Mouse (Mus musculus): ENCODE measurements at regions not wholly inside any gene's neighbourhood (a gene's known extent, or its start where the extent isn't known, plus 50 kb on each side); places are given as distances from the start of the nearest gene placed in this dataset.
A peak's percentile ranks its signal among the peaks of the same experiment; 100 is the strongest.

DNA sequence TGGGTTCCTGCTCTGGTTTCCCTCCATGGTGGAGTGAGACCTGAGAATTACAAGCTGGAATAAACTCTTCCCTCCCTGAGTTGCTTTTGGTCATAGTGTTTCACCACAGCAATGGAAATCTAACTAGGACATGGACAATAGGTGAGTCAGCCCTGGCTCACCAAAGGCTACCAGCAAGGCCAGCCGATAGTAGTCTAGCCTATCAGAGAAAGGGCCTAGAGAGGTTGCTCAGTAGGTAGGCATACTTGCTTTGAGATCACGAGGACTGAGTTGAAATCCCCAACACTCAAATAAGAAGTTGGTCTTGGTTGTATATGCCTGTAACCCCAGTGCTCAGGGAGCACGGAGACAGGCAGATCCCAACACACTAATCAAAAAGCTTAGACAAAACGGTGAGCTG, 66.0 kb downstream of the Cryaa start:
- Histone ChIP-seq H3K79me2 (ENCODE audit: control insufficient read depth, insufficient read depth, low read length) (no peaks in the 10 kb centered on the region), H3K36me3 (ENCODE audit: control insufficient read depth, insufficient read depth, low read length) (no peaks in the 10 kb centered on the region), H3K4me1 (ENCODE audit: control insufficient read depth, insufficient read depth, low read length) (peaks cover 24% of the 10 kb centered on the region), H3K27ac (replicated peaks; ENCODE audit: insufficient read depth, low read depth, low read length) (no peak overlapping the region), H3K27me3 (ENCODE audit: control insufficient read depth, insufficient read depth, low read length) (no peaks in the 10 kb centered on the region), H3K4me3 (ENCODE audit: insufficient read depth, low read depth, low read length) (no peak overlapping the region), H3K9ac (ENCODE audit: low read depth, low read length) (no peak overlapping the region)
- DNase-seq (ENCODE audit: extremely low read depth, low read depth, low spot score) = no peak
- TF ChIP-seq POLR2A (IDR thresholded peaks at IDR 0.05; ENCODE audit: extremely low read depth, insufficient read depth, low read length) (no peak), CTCF (IDR thresholded peaks at IDR 0.05; ENCODE audit: low read depth, low read length) (no peak)
- 96% methylated on average over 4 of the region's 4 CpGs for WGBS

DNA sequence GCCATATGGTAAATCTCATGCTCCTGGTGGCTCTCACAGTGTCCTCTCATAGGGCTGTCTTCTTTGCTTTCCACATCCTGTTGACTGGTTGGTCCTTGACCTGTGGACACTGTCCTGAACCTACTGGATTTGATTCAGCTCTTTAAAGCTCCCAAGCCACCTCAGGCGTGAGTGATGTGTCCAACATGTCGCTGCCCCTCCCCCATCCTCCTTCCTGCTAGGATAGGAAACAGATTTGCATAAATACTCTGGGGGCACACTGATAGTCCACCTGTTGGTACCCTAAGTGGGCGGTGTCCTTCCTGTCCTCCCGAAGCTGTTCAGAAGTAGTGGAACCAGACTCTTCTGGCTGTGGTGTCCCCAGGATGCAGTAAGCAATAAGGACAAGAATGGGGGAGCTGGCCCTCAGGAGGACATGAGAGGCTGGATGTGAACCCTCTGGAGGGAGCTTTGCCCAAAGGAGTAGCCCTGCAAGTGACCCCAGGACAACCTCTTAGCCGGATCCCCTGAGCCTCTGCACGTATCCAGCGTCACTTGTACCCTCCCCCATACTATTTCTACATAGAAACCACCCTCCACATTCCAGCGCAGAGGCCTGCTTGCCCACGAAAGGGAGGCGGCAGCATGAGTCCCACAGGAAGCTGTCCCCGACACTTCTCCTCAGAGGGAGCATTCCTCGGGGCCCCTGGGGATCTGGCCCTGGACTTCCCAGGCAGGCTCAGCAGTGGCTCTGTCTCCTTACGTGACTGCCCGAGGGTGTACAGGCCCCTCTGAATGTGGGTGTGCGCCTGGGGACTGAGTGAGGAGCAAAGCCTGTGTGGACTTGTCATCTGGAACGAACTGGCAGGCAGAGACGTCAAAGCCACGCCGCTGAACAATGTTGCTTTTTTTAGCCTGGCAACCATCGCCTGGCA, 68.8 kb downstream of the Cryaa start:
- Histone ChIP-seq H3K79me2 (ENCODE audit: control insufficient read depth, insufficient read depth, low read length) (no peaks in the 10 kb centered on the region), H3K4me3 (ENCODE audit: insufficient read depth, low read depth, low read length) (no peak overlapping the region), H3K27ac (replicated peaks; ENCODE audit: insufficient read depth, low read depth, low read length) (peak overlapping the region; percentile 81), H3K27me3 (ENCODE audit: control insufficient read depth, insufficient read depth, low read length) (no peaks in the 10 kb centered on the region), H3K9ac (ENCODE audit: low read depth, low read length) (peak overlapping the region; percentile 50), H3K36me3 (ENCODE audit: control insufficient read depth, insufficient read depth, low read length) (no peaks in the 10 kb centered on the region), H3K4me1 (ENCODE audit: control insufficient read depth, insufficient read depth, low read length) (peaks cover 24% of the 10 kb centered on the region)
- WGBS = 21% methylated on average over 20 of the region's 20 CpGs
- TF ChIP-seq CTCF (IDR thresholded peaks at IDR 0.05; ENCODE audit: low read depth, low read length) (no peak), POLR2A (IDR thresholded peaks at IDR 0.05; ENCODE audit: extremely low read depth, insufficient read depth, low read length) (0 out of 2 replicates have a peak, but pooled peaks have one; percentile 14)
- DNase-seq (ENCODE audit: extremely low read depth, low read depth, low spot score) = peak; percentile 87

DNA sequence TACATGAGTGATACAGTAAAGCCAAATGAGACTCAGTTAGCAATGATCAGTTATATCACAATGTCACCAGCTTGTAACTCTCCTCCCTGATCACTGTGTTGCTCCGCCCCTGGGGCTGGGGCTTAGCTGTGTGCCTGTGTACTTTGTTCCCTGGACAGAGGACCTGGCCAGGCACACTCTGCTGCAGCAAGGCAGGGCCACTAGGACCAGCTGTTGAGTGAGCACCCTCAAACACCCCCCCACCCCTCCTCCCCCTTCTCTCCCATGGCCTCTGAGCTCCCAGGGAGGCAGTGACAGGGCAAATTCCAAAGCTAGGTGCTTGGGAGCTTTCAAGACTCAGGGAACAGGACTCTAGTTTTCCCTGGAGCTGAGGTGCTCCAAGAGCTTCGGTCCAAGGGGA, 70.0 kb downstream of the Cryaa start:
- peaks cover 24% of the 10 kb centered on the region for H3K4me1 ChIP-seq (ENCODE audit: control insufficient read depth, insufficient read depth, low read length)
- H3K27me3 ChIP-seq (ENCODE audit: control insufficient read depth, insufficient read depth, low read length) = no peaks in the 10 kb centered on the region
- H3K36me3 ChIP-seq (ENCODE audit: control insufficient read depth, insufficient read depth, low read length) = no peaks in the 10 kb centered on the region
- peak overlapping the region; percentile 29; the same call in 1 of the 2 replicates for H3K9ac ChIP-seq (ENCODE audit: low read depth, low read length)
- H3K27ac ChIP-seq (replicated peaks; ENCODE audit: insufficient read depth, low read depth, low read length) = peak overlapping the region; percentile 86
- TF ChIP-seq POLR2A (IDR thresholded peaks at IDR 0.05; ENCODE audit: extremely low read depth, insufficient read depth, low read length) (0 out of 2 replicates have a peak, but pooled peaks have one; percentile 29), CTCF (IDR thresholded peaks at IDR 0.05; ENCODE audit: low read depth, low read length) (no peak)
- DNase-seq (ENCODE audit: extremely low read depth, low read depth, low spot score) = peak; percentile 96
- H3K4me3 ChIP-seq (ENCODE audit: insufficient read depth, low read depth, low read length) = no peak overlapping the region
- no peaks in the 10 kb centered on the region for H3K79me2 ChIP-seq (ENCODE audit: control insufficient read depth, insufficient read depth, low read length)
- WGBS = 27% methylated on average over 2 of the region's 2 CpGs

DNA sequence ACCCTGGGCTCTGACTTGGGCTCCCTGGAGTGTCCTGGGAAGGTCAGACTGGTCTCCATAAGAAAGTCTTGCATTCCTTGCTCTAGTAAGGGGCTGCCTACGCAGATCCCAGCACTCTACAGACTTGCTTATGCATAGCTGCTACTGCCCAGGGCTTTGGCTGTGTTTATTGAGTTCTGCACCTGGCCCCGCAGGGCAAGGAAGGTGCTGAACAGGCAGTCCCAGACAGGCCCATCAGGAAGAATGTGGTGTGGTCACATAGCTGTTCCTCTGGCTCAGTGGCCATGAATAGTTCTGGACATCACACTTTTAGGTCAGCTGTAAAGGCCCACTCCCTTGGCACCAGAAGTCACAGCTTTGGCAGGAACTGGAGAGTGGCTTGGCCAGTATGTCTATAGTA, 70.6 kb downstream of the Cryaa start:
- no peak overlapping the region for H3K9ac ChIP-seq (ENCODE audit: low read depth, low read length)
- no peak for DNase-seq (ENCODE audit: extremely low read depth, low read depth, low spot score)
- 58% methylated on average over 2 of the region's 2 CpGs for WGBS
- no peaks in the 10 kb centered on the region for H3K27me3 ChIP-seq (ENCODE audit: control insufficient read depth, insufficient read depth, low read length)
- H3K27ac ChIP-seq (replicated peaks; ENCODE audit: insufficient read depth, low read depth, low read length) = peak overlapping the region; percentile 86
- no peak for TF ChIP-seq CTCF (IDR thresholded peaks at IDR 0.05; ENCODE audit: low read depth, low read length)
- TF ChIP-seq POLR2A (IDR thresholded peaks at IDR 0.05; ENCODE audit: extremely low read depth, insufficient read depth, low read length) = no peak
- no peak overlapping the region for H3K4me3 ChIP-seq (ENCODE audit: insufficient read depth, low read depth, low read length)
- no peaks in the 10 kb centered on the region for H3K36me3 ChIP-seq (ENCODE audit: control insufficient read depth, insufficient read depth, low read length)
- H3K79me2 ChIP-seq (ENCODE audit: control insufficient read depth, insufficient read depth, low read length) = no peaks in the 10 kb centered on the region
- H3K4me1 ChIP-seq (ENCODE audit: control insufficient read depth, insufficient read depth, low read length) = peaks cover 24% of the 10 kb centered on the region

DNA sequence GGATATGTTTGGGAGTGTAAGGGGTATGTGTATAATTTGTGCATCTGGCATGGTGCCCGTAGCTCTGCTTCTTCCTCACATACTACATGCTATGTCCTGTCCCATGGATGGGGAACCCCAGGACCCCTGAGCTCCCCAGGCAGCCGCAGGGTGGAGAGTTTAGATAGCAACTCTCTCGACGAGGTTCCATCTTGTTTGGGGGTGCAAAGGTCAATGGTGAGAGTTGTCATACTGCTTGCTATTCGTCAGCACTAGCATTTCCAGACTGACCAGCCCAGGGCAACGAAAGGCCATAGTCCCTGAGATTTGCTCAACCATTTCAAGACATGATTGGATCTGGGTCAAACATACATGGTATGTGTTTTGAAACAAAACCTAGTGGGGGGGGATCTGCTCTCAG, 71.4 kb downstream of the Cryaa start:
- Histone ChIP-seq H3K36me3 (ENCODE audit: control insufficient read depth, insufficient read depth, low read length) (no peaks in the 10 kb centered on the region), H3K79me2 (ENCODE audit: control insufficient read depth, insufficient read depth, low read length) (no peaks in the 10 kb centered on the region), H3K4me1 (ENCODE audit: control insufficient read depth, insufficient read depth, low read length) (peaks cover 24% of the 10 kb centered on the region), H3K27ac (replicated peaks; ENCODE audit: insufficient read depth, low read depth, low read length) (no peak overlapping the region), H3K27me3 (ENCODE audit: control insufficient read depth, insufficient read depth, low read length) (no peaks in the 10 kb centered on the region), H3K4me3 (ENCODE audit: insufficient read depth, low read depth, low read length) (no peak overlapping the region), H3K9ac (ENCODE audit: low read depth, low read length) (no peak overlapping the region)
- TF ChIP-seq POLR2A (IDR thresholded peaks at IDR 0.05; ENCODE audit: extremely low read depth, insufficient read depth, low read length) (no peak), CTCF (IDR thresholded peaks at IDR 0.05; ENCODE audit: low read depth, low read length) (no peak)
- WGBS = 45% methylated on average over 6 of the region's 6 CpGs
- peak; percentile 43 for DNase-seq (ENCODE audit: extremely low read depth, low read depth, low spot score)

DNA sequence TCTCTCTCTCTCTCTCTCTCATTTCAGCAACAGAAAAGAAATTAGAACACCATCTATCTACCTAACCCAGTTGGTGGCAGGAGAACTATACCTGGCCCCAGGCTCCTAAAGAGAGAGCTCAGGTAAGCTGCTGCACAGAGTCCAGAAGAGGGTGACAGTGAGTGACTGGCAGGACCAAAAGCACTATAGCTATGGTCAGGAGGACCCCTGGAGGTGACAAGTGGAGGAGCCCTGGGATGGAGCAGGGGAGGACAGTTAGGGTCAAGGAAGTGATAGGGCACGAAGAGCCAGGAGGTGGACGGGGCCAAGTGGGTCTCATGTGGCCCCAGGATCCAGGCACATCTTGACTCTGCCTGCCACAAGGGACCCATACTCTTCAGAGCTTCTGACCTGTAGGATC, 73.7 kb downstream of the Cryaa start:
- Histone ChIP-seq H3K36me3 (ENCODE audit: control insufficient read depth, insufficient read depth, low read length) (no peaks in the 10 kb centered on the region), H3K4me1 (ENCODE audit: control insufficient read depth, insufficient read depth, low read length) (peaks cover 21% of the 10 kb centered on the region), H3K4me3 (ENCODE audit: insufficient read depth, low read depth, low read length) (no peak overlapping the region), H3K79me2 (ENCODE audit: control insufficient read depth, insufficient read depth, low read length) (no peaks in the 10 kb centered on the region), H3K9ac (ENCODE audit: low read depth, low read length) (no peak overlapping the region), H3K27me3 (ENCODE audit: control insufficient read depth, insufficient read depth, low read length) (no peaks in the 10 kb centered on the region), H3K27ac (replicated peaks; ENCODE audit: insufficient read depth, low read depth, low read length) (no peak overlapping the region)
- 74% methylated on average over 2 of the region's 2 CpGs for WGBS
- peak; percentile 70 for DNase-seq (ENCODE audit: extremely low read depth, low read depth, low spot score)
- TF ChIP-seq POLR2A (IDR thresholded peaks at IDR 0.05; ENCODE audit: extremely low read depth, insufficient read depth, low read length) (no peak), CTCF (IDR thresholded peaks at IDR 0.05; ENCODE audit: low read depth, low read length) (peak; percentile 92)

Measured in liver, adult 2 months (tissue).